Mouse (Mus musculus) adipocyte (in vitro differentiated cells): ENCODE data around the gene Gmnc.

ENCODE experiments used
- DNase-seq: peaks from one replicate; pipeline ENCODE4 v3.0.0-alpha.2; 2016; ENCODE audit warnings: low spot score

The Gmnc gene

DNA sequence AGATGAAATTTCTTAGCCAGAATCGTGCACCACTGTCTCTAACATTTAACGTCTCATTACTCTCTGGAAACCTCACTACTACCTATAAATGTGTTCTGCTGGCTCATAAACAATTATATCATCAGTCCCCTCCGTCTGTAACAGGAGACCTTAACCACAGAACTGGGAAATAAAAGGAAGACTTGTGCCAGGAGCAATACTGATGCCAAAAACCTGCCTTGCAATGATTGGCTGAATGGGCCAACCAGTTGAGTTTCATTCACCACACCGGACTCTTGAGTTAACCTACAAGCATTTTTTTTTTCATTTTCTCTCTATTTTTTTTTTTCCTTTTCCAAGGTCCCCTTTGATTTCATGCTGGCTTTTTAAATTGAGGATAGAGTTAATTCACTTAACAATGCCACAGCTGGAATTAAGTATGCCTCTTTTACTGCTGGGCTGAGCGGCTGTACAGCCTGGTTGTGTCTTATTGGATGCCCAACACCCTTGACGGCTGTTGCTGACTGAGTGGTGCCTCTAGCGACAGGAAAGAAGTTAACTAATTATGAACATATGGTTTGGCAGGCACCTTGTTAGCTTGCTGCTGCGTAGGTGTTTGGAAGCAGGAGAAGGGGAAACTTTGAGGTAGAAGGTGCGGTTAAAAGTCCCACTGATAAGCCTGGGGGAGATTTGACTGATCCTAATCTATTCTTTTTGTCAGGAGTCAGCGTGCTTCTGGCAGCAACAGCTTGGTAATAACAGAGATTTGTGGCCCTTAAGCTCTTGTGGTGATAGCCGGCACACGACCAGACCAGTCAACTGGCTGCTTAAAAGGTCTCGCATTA lies at the start of gene Gmnc:
Gene Gmnc (minus strand): TSS at position 176 of the 824 bp plus-strand sequence.
- no peak for DNase-seq

DNA sequence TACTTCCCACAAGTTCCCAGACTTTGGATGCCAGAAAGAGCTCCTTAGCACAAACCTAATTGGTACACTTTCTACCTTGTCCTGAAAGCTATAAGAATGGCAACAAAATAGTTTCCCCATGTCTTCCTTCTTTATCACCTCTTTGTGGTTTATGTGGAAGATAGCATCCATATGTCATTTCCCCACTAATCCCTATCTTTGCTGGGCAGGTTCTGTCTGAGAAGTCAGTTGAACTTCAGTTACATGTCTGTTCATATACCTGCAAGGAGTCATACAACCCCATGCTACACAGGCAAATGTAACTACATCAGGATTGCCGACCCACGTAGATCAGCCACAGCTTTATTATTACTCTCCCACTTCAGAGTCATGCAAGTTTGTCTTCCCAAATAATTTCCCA lies 35.8 kb upstream of the Gmnc start:
- no peak for DNase-seq

DNA sequence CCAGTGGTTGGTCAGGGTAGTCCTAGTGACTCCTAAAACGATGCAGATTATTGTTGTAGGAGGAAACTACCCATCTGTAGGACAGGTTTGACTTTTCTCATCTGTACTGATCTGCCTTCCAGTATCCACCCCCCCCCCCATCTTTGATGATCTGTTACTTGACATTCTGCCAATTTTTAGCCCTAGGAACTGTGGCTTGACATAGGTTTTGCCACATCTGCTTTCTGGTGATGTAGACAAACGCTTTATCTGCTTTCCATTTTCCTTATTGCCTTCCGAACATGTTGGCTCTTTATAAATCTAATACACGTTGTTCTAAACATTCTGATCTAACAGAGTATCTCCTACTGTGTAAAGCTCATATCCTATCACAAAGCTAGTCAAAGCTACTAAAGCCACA lies 34.8 kb upstream of the Gmnc start:
- no peak for DNase-seq

DNA sequence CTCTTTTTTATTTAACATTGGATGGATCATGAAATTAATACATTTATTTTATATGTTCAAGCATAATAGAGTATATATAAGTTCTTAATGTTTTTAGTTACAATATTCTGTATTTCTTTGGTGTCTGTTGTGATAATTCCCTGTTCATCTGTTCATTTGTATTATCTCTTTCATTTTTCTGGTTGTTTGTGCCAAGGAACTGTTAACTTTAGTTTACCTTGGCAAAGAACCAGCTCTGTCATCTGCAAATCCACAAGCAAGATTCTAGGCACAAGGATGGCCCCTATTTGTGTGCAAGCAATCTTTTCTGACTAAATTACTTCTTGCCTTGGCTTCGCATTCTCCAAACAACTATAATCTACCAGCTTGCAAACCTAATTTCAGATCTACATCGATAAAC lies 31.3 kb upstream of the Gmnc start:
- no peak for DNase-seq

DNA sequence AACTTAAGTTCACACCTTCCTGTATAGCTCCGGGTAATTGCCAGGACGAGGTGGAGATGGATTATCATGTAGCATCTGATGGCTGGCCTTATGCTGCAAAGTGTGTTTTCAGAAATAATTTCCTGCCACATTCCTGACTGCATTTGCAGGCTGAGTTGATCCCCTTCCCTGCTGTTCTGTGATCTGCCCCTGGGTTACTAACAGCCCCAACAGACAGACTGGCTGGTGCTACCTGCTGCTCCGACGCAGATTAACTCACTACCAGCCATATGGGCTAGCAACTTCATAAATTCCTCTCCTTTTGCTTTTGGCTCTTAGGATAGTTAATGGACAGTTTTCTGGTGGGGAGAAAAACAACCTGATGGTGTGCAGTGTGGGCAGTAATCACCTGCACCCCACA lies 25.9 kb upstream of the Gmnc start:
- no peak for DNase-seq

DNA sequence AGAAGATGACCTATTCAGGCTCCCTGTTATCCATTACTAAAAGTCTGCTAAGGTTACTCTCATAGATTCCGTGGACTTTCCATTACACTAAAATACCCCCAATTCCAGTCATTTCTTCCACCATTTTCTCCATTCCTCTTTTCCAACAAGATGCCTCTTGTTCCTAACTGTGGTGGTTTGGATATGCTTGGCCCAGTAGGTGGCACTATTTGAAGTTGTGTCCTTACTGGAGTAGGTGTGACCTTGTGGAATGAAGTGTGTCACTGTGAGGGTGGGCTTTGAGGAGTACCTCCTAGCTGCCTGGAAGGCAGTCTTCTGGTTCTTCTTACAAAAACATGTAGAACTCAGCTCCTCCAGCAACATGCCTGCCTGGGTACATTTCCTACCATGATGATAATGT lies 11.3 kb upstream of the Gmnc start:
- DNase-seq: no peak

DNA sequence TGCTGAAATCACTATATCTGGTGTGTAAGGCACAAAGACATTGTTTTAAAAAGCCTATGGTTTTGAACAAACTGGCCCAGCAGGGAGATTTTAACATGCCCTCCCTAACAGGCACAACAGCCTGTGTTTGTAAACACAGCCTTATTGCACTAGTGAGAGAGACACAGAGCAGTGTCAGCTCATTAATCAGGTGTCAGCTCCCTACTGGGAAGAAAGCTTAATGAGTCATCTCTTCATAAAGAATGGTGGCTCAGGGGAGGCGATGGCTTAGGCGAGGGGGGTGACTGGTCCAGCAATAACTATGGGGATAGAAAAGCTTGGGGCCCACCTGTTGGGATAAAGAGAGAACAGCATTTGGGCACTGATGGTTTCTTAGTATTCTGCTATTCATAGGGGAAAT lies 8.1 kb upstream of the Gmnc start:
- DNase-seq: no peak

DNA sequence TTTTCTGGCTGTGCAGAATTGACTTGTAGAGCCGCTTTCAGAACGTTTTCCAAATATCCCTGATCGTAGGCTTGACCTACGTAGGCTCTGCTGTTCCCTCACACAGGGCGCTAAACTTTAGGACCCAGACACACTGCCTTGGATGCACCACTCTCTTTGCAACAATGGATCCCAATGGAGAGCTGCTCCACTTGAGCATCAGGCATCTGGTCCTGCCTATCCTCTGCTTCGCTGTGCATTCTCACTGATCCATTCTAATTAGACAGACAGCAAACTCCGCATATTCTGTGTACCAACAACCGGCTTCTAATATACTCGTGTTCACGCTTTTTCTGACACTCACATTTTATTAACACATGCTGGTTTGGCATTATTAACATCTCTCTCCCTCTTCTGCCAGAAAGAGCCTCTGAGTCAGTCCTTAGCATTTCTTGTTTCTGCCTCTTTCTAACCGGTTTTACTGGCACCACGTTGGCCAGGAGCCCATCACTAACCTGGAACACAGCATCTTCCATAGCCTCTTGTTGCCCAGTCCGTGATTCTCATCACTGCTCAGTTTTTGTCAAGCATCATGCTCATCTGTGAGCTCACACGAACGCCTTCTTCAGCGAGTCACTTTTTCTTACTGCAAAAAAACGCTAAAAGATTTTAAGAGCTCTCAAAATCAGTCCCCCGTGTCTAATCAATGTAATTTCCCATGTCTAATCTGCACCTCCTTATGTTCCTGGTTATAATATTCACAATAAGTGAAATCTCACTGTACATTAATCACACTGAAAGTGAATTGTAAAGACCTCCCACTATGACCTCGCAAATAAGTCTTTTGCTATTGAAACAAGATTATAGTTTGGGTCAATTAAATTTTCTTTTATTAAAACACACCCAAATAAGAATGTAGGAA lies 1.8 kb downstream of the Gmnc start:
- no peak for DNase-seq

DNA sequence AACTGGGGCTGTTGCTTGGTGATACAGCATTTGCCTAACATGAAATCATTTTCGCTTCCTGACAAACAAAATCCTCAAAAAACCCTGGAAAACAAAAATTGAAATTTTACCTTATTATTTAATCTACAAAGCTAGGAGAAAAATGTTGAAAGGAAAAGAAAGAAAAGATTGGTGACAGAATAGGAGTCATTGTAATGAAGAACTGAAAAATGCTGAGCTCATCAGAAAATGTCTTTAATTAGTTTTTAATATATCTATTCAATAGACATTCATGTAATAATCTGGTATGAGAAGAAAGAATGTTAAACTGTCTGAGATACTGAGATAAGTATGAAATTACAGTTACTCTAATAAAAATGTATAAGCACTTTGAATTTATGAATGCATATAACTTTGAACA lies 3.3 kb downstream of the Gmnc start:
- DNase-seq: no peak

DNA sequence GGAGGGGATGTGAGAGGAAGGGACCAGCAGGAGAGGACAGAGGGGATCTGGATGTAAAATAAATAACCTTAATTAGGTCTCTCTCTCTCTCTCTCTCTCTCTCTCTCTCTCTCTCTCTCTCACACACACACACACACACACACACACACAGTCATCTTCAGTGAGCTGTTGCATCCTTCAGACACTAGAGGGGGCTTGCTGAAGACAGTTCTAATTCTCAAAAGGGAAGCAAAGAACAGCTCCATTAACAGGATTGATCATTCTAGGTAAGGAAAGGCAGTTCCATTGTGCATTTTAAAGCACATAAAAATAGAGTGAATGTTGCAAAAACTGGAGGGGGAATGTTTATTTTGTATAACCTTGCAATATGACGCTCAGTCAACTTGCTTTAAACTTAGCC lies 5.7 kb downstream of the Gmnc start:
- no peak for DNase-seq

DNA sequence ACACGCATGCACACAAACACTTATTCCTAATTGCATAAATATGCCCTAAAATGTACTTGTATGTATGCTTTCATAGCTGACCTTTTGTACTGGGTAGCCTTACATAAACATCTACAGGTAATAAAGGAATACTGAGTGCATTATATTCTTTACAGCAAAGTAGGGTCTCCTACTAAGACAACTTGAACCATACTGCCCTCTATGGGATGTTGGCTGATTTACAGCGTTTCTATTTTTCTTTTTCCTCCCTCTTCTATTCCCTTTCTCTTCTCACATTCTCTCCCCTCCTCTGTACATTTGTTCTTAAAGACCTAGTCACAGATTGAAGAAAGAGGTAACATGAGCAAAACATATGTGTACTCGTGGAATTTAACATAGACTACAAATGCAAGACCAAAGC lies 9.3 kb downstream of the Gmnc start:
- DNase-seq: peak; percentile 12

DNA sequence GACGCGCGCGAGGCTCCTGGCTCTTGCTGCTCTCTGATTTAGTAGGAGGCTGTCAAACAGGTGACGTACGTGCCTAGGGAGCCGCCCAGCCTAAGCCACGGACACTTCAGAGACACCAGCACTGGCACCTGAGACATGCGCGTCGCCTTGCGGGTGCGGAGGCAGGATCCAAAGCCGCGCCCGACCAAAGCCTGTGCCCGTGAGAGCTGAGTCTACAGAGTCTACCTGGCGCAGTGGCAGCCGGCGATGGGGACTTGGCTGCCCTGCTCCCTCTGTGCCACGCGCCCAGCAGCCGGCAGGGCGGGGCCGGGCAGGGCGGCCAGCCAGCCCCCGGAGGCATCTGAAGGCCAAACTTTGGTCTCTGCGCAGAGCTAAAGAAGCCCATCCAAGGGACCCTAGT lies 23.5 kb downstream of the Gmnc start:
- no peak for DNase-seq

DNA sequence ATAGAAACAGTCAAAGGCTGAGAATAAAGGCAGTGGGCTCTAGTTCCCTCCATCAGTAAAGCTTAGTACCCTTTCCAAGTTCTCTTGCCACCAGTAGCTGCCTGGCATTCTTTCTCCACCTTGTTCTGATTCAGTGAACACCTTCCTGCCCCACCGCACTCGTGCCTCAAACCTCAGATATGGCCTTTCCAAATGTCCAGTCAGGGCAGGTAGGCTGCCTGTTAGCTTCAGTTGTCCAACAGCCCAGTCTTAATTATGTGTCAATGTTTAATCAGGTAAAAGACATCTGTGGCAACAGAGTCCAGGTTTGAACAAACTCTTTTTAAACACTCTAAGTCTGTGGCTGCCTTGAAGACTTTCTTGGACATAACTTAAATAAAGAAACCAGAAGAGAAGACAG lies 24.6 kb downstream of the Gmnc start:
- DNase-seq: no peak

DNA sequence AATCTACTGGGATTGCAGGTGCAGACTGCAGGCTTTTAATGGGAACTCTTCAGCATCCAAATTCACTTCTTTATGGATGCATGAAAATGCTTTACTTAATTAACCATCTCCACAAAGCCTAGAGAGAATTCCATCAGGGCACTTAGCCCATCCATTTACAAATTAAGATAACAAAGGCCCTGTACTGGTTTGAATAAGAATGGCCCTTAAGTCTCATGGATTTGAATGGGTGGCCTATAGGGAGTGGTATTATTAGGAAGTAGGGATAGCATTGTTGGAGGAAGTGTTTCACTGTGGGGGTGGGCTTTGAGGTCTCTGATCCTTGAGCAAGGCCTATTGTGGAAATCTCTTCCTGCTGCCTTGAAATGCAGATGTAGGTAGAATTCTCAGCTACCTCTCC lies 29.5 kb downstream of the Gmnc start:
- DNase-seq: no peak

DNA sequence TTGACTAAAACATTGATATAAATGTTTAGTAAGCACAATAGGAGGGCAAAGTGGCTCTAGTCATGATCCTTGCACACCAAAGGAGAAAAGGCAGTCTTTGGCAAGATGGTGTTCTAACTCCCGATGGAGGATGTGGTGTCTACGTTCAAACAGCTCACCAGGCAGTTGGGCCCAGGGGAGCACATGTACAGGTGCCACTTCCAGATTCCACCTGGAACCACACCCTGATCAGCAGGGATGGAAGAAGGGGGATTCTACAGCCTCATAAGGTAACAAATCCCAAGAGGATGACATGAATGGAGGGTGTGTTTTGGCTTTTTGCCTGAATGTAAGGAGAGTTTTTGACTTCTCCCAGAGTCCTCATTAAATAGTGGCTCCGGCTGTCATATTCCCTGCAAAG lies 39.9 kb downstream of the Gmnc start:
- no peak for DNase-seq

DNA sequence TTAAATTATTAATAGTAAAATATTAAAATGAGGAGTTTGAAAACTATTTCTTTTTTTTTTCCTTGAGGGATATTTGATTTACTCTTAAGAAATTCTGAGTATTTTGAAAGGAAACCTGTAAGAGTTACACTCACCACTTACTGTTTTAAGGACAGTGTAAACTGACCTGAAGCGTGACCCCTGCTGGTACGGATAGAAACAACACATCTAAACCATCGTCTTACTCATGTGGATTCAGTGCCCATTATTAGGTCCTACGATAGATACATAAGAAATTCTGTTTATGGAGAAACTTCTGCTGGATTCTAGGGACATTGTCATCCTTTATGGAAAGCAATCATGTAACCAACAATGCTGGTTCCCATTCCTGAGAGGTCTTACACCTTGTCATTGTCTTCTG lies 41.2 kb downstream of the Gmnc start:
- peak; percentile 33 for DNase-seq

DNA sequence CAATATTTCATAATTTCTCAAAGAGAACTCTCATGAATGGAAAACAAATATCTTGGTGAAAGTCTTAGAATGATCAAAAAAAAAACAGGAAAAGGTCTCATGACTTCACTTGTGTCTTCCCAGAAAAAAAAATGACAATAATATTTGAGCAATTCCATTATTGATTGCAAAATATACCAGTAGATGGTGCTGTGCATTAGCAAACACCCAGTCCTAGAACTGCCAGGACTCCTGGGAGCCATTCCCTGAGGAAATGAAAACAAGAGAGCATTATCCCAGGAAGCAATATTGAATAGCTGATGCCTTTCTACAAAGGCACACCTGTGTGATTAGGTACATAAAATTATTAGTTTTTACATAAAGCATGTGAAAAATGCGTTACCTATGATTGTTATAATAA lies 87.5 kb downstream of the Gmnc start:
- peak; percentile 20 for DNase-seq

DNA sequence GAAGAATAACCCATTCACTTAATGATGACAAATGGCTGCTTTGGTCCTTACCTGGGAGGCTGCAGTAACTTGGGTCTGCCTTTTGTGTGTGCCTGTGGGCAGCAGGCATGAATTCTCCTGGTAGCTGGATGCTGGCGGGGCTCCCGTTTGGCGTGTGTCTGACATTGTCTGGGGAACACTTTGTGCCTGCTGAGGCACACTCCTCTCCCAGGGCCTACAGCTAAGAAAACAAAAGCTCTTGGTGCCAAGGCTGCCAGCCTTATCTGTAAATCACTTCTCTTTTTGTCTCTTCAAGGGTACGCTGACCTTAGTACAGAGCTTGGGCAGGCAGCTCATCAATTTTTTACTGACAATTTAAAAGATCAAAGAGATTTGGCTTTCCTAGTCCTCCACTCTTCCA lies 90.0 kb downstream of the Gmnc start:
- peak; percentile 3 for DNase-seq

DNA sequence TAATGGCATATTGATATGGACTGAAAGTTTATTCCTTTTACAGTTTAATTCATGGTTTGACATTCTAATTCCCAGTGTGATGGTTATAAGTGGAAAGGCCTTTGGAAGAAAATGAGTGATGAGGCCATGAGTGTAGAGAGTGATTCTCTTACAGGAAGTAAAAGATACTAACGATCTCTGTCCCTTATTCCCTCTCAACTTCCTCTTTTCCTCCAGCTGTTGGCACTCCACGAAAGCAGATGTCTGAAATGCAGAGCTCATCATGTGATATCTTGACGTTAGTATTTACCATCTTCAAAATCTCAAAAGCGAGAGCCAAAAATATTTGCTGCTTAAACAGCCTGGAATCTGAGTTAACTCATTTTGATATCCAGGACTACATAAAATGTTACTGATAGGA lies 105.1 kb downstream of the Gmnc start:
- no peak for DNase-seq

DNA sequence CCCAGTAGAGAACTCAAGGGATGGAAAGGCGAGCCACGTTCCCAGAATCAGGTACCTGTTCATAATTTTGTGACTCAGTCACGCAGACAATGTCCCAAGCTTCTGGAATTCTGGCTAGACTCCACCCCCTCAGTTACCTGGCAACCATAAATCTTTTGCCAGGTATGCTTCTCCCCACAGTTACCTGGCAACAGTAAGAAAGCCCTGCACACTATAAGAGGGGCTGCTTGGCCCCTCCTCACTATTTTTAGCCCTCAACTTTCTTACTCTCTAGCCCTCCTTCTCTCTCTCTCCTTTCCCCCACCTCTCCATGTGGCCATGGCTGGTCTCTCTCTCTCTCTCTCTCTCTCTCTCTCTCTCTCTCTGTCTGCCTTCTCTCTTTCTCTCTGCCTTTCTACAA lies 114.6 kb downstream of the Gmnc start:
- DNase-seq: no peak
